Mouse (Mus musculus) spleen, adult 2 months (tissue): Measurements from ENCODE around the gene Rspo1.

Experiments used
- CTCF ChIP-seq: fragments of 200-500 bp; IDR thresholded peaks from 2 replicates; pipeline ENCODE4 v1.5.1; 2011; ENCODE audit warnings: mild to moderate bottlenecking, inconsistent platforms; ENCODE audit not compliant: insufficient read depth, insufficient read length, insufficient replicate concordance; ENCODE audit errors: extremely low read depth
- POLR2A ChIP-seq: fragments of 200-500 bp; IDR thresholded peaks from 2 replicates; pipeline ENCODE4 v1.6.1; 2011; ENCODE audit warnings: low read depth, low read length, inconsistent platforms

DNA sequence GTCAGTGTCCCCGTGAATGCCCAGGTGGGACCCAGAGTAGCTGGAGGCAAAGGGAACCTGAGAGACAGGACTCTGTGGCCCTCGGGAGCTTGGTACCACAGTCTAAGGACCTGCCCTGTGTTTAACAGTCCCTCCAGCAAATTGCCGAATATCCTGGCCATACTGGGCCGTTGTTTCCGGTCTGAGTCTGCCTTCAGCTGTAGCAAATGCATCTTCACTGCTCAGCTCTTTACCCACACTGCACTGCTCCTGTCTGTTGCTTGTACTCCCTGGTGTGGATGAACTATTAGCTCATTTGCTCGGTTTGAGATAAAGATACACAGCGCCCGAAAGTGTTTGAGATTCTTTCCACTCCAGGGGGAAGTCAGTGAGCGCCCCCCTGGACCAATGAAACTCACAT is 2.2 kb downstream of the Rspo1 start:
- TF ChIP-seq POLR2A, result no peak
- TF ChIP-seq CTCF, result no peak
